Mouse (Mus musculus): ENCODE measurements around the gene Csnk2a2.
A peak's percentile ranks its signal among the peaks of the same experiment; 100 is the strongest.

DNA sequence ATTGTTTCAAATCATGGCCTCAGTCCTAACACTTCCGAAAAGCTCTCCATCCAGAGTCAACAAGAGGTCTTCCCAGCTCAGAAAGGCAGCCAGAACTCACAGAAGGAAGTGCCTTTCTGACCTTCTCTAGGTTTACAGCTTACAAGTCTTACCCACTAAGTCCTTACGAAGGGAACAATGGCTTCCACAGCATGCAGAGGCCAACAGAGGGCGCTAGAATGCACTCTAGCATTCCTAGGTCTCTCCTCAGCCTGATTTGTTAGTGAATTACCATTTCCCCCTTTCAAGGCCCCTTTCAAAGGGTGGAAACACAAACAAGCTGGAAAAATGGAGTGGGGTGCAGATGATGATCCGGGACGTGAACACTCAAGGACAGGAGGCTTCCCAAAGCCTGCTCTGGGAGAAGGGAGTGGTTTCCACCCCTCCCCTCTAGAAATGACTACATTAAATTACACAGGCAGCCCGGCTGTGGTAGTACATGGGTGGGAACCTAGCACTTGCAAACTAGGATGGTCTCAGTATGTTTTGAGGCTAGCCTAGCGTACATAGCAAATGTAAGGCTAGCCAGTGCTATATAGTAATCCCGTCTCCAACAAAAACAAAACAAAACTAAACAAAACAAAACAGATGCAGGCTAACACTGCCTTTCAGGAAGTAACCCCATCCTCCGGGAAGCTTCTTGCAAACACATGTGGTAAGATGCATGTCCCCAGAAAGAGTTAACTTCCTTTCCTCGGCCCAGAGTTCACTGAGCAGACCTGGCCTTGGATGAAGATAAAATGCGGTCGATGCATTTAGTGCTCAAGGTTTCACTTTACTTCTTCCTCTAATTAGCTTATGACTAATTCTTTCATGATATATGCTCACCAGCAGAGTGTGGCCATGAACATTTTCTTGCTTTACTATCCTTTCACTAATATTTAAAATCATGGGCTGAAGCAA, 62.0 kb downstream of the Csnk2a2 start:
- TF ChIP-seq CTCF (conservative IDR thresholded peaks at IDR 0.05; ENCODE audit: insufficient read depth, insufficient read length, low read depth, low read length), result peak; percentile 82
- TF ChIP-seq POLR2A (IDR thresholded peaks at IDR 0.05; ENCODE audit: low read depth, low read length), result no peak
